Mouse (Mus musculus): Measurements from ENCODE around the gene Polr3k. TPM values are rescaled to one million over a fixed set of nuclear protein-coding genes. Genes with fewer than 3 reads are reported as not detected.
A peak's percentile ranks its signal among the peaks of the same experiment; 100 is the strongest.

Gene Polr3k
- polyA plus RNA-seq (2014; fragmentation: Nextera tagmentation; extraction: Ambion mirVana) = 100 and 101 TPM in 2 replicates

DNA sequence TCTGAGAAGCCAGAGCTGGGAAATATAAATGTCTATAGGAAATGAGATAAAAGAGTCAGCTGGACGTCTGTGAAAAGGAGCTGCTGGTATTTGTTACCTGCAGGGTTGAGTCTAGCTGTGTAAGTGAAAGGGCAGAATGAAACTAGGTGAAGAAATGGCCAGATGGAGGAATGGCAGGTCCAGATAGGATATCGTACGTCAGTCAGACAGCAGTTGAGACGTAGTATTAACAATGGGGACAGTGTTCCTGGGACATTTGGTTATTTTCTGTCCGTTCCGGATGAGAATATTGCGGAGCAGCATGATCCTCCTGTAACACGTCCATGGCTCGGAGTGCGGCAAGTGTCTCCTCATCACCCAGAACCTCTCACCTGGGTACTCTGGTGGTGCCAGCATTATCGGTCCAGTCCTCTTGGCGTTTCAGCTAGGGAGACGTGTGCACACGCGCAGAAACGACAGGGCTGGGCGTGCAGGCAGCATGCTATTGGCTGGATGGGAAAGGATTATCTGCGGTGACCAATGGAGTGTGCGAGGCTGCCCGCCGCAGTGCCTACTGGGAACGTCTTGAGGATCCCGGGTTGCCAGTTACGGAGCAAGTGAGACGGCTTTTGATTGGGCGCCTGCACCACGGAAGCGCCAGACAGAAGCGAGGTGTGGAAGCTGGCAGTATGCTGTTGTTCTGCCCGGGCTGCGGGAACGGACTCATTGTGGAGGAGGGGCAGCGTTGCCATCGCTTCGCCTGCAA lies at the start of gene Polr3k:
Polr3k (plus strand) TSS at position 547 of the 745 bp plus-strand sequence.
- peak within 1 kb of the TSS; percentile 83 for H3K9ac ChIP-seq (replicated peaks; ENCODE audit: low read length)
- ATAC-seq (replicated peaks; ENCODE audit: insufficient number of reproducible peaks, low FRiP score, low TSS enrichment, low read depth) = peak; percentile 100
- no peaks in the 10 kb centered on the region for H3K27me3 ChIP-seq (ENCODE audit: control insufficient read depth, insufficient read depth, low read length)
- H3K36me3 ChIP-seq (replicated peaks; ENCODE audit: control insufficient read depth, insufficient read depth, low read depth, low read length) = no peaks in the 10 kb centered on the region
- no peak within 1 kb of the TSS; the same call in 1 of the 2 replicates for H3K27ac ChIP-seq (replicated peaks; ENCODE audit: low read depth, low read length)
- no peaks in the 10 kb centered on the region for H3K9me3 ChIP-seq (replicated peaks; ENCODE audit: control insufficient read depth, low read length)
- peak; percentile 95 for DNase-seq (ENCODE audit: low spot score)
- 0 out of 2 replicates have a peak, but pooled peaks cover 2% of the 10 kb centered on the region for H3K4me1 ChIP-seq (ENCODE audit: control insufficient read depth, insufficient read depth, low read length)
- WGBS = under 1% methylated on average over 35 of the region's 35 CpGs
- H3K4me3 ChIP-seq (ENCODE audit: low read depth, low read length) = peak within 1 kb of the TSS; percentile 71
- peak within 1 kb of the TSS; percentile 68 for H3K4me2 ChIP-seq (ENCODE audit: low read depth, low read length)

DNA sequence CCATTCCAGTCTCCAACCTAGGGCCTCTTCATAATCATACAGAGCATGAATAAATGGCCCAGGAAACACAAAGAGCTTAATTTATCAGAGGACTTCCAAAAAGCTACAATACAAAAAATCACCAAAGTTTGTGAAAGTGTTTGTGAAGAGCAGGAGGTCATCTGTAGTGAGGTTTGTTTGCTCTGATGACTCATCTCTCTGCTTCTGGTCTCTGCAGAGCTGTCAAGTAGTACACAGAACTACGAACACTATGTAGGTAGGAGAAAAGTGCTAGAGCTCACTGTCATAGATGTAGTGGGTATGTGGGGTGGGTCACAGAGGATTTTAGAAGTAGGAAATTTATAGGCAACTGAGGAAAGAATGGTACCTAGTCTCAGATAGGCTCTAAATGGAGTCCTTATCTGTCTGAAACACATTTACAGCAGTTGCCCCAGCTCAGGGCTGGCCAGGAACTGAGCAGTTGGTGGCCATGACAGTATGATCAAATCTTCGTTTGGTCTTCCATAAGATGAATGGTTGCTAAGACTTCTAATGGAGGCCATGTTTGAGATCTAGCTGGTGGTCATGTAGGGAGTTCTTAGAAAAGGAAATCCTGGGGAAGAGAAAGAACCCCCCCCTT lies 35.0 kb upstream of the Polr3k start:
- WGBS = 73% methylated on average over 2 of the region's 2 CpGs
- Histone ChIP-seq H3K4me1 (ENCODE audit: control insufficient read depth, insufficient read depth, low read length) (no peaks in the 10 kb centered on the region), H3K4me2 (ENCODE audit: low read depth, low read length) (no peak overlapping the region), H3K27me3 (ENCODE audit: control insufficient read depth, insufficient read depth, low read length) (no peaks in the 10 kb centered on the region), H3K36me3 (replicated peaks; ENCODE audit: control insufficient read depth, insufficient read depth, low read depth, low read length) (no peaks in the 10 kb centered on the region), H3K9ac (replicated peaks; ENCODE audit: low read length) (no peak overlapping the region), H3K9me3 (replicated peaks; ENCODE audit: control insufficient read depth, low read length) (no peaks in the 10 kb centered on the region), H3K4me3 (ENCODE audit: low read depth, low read length) (no peak overlapping the region), H3K27ac (replicated peaks; ENCODE audit: low read depth, low read length) (no peak overlapping the region)
- ATAC-seq (replicated peaks; ENCODE audit: insufficient number of reproducible peaks, low FRiP score, low TSS enrichment, low read depth) (no peak), DNase-seq (ENCODE audit: low spot score) (no peak)

DNA sequence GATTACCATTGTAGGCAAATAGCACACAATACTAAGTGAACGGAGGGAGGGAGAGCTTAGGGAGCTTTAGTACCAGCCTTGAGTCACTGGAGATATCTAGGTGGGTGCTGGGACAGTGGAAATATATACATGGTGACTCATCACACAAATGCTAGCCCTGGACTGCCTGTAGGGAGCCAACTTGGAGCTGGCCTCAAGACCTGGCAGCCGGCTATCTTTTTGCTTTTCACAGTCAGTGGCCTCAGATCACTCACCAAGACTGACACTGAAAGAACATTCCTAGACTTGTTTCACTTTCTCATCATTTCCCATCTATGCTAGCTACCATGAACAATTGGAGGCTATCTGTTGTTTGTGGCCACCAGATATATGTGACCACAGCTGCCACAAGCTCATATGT lies 31.4 kb upstream of the Polr3k start:
- H3K9ac ChIP-seq (replicated peaks; ENCODE audit: low read length) = no peak overlapping the region
- H3K4me1 ChIP-seq (ENCODE audit: control insufficient read depth, insufficient read depth, low read length) = no peaks in the 10 kb centered on the region
- H3K4me3 ChIP-seq (ENCODE audit: low read depth, low read length) = no peak overlapping the region
- H3K4me2 ChIP-seq (ENCODE audit: low read depth, low read length) = no peak overlapping the region
- no peak for DNase-seq (ENCODE audit: low spot score)
- no peaks in the 10 kb centered on the region for H3K9me3 ChIP-seq (replicated peaks; ENCODE audit: control insufficient read depth, low read length)
- no peak overlapping the region for H3K27ac ChIP-seq (replicated peaks; ENCODE audit: low read depth, low read length)
- no peak for ATAC-seq (replicated peaks; ENCODE audit: insufficient number of reproducible peaks, low FRiP score, low TSS enrichment, low read depth)
- WGBS = 78% methylated on average over 2 of the region's 2 CpGs
- no peaks in the 10 kb centered on the region for H3K27me3 ChIP-seq (ENCODE audit: control insufficient read depth, insufficient read depth, low read length)
- H3K36me3 ChIP-seq (replicated peaks; ENCODE audit: control insufficient read depth, insufficient read depth, low read depth, low read length) = no peaks in the 10 kb centered on the region

DNA sequence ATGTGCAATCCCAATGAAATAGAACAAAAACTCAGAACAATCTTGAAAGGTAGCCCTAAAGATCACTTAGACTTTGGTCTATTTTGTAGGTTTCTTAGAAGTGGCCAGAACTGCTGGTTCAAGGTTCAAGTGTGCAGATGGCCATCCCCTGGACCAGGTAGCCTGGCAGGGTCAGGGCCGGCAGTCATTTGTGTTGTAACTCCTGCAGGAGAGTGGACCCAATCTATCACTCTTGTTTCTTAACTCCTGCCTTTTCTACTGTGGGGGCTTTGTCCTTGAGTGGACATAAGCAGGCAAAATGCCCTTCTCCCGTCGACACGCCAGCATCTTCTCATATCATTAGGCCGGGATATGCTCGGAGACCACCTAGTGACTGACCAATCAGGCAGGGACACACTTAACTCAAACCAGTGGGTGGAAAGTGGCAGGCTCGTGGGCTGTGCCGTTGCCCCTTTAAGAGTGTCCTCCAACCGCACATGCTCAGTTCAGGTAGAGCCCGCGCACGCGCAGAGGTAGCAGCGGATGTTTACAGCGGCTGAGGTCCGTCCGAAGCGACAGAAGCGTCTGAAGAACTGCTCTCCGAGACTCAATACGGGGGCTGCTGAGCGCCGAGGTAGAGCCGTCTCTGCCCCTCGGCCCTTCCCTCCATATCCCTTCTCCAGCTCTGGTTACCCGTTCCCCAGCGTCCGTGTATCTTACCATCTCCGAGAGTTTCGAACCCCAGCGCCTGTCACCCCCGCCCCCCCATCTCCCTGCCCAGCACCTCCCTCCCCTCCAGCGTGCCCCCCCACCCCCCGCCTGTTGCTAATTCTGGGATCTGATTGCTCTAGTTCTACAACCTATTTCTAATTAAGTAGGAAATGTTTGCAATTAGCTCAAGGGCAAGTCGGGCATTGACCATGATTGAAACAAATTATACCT lies 26.5 kb upstream of the Polr3k start, which contains the start of gene Pcmtd2:
Pcmtd2 (plus strand) TSS at position 483 of the 921 bp plus-strand sequence.
- under 1% methylated on average over 34 of the region's 35 CpGs for WGBS

DNA sequence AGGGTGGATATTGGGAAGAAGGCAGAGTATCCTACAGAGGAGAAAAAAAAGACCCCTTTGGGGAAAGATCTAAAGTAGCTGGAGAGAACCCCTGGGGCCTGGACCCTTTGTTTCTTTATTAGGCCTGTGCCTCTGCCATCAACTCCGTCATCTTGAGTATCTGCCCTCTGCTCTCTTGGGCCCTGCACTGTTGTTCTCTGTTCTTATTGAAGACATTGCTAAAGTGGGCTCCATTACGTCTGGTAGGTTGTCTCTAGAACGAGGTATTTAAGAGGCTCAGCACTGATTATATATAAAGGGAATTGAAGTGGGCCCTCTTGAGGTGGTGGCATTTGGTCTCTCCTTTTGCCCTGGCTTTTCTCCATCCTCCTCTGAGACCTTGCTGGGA lies 25.9 kb upstream of the Polr3k start:
- no peak overlapping the region for H3K27ac ChIP-seq (replicated peaks; ENCODE audit: low read depth, low read length)
- ATAC-seq (replicated peaks; ENCODE audit: insufficient number of reproducible peaks, low FRiP score, low TSS enrichment, low read depth) = peak; percentile 35; the same call in 1 of the 2 replicates

More for the DNA sequence above, 26.5 kb upstream of the Polr3k start, which contains the start of gene Pcmtd2:
- Histone ChIP-seq H3K27ac (replicated peaks; ENCODE audit: low read depth, low read length) (peak within 1 kb of the TSS; percentile 79), H3K4me1 (ENCODE audit: control insufficient read depth, insufficient read depth, low read length) (no peaks in the 10 kb centered on the region), H3K4me2 (ENCODE audit: low read depth, low read length) (peak within 1 kb of the TSS; percentile 54), H3K27me3 (ENCODE audit: control insufficient read depth, insufficient read depth, low read length) (no peaks in the 10 kb centered on the region), H3K9me3 (replicated peaks; ENCODE audit: control insufficient read depth, low read length) (no peaks in the 10 kb centered on the region), H3K4me3 (ENCODE audit: low read depth, low read length) (peak within 1 kb of the TSS; percentile 63), H3K9ac (replicated peaks; ENCODE audit: low read length) (peak within 1 kb of the TSS; percentile 67), H3K36me3 (replicated peaks; ENCODE audit: control insufficient read depth, insufficient read depth, low read depth, low read length) (no peaks in the 10 kb centered on the region)
- peak; percentile 96 for DNase-seq (ENCODE audit: low spot score)
- peak; percentile 98 for ATAC-seq (replicated peaks; ENCODE audit: insufficient number of reproducible peaks, low FRiP score, low TSS enrichment, low read depth)

DNA sequence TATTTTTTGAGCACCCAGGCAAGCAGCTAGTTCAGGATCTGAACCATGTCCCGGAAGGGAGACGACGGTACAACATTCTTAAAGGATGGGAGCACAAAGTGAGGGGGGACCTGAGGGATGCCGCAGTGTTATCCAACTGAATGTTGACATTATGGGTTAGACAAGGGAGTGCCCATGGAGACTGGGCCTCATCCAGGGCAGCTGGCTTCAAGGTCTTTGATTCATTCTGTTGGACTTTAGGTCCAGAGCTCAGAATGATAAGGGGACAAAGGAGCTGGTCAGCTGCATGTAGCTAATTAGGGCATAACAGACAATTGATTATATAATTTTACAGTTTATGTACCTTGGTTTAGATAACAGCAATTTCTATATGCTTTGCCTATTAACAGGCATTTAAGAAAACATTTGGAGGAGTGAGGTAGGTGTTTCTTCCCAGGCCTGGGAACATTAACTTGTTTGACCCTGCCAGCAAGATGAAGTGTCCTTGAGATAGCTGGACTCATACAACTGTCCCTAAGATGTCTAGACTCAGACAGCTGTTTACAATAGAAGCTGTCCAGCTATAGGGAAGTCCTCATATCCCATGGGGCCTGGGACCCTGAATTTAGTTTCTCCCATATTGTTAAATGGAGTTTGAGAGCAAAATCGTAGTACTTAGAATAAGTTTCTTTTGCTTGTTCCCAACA lies 18.3 kb upstream of the Polr3k start:
- no peak overlapping the region for H3K9ac ChIP-seq (replicated peaks; ENCODE audit: low read length)
- no peak overlapping the region for H3K27ac ChIP-seq (replicated peaks; ENCODE audit: low read depth, low read length)
- no peaks in the 10 kb centered on the region for H3K9me3 ChIP-seq (replicated peaks; ENCODE audit: control insufficient read depth, low read length)
- no peaks in the 10 kb centered on the region for H3K27me3 ChIP-seq (ENCODE audit: control insufficient read depth, insufficient read depth, low read length)
- H3K4me3 ChIP-seq (ENCODE audit: low read depth, low read length) = no peak overlapping the region
- 84% methylated on average over 5 of the region's 5 CpGs for WGBS
- H3K4me1 ChIP-seq (ENCODE audit: control insufficient read depth, insufficient read depth, low read length) = no peaks in the 10 kb centered on the region
- no peak for DNase-seq (ENCODE audit: low spot score)
- H3K4me2 ChIP-seq (ENCODE audit: low read depth, low read length) = no peak overlapping the region
- H3K36me3 ChIP-seq (replicated peaks; ENCODE audit: control insufficient read depth, insufficient read depth, low read depth, low read length) = no peaks in the 10 kb centered on the region
- ATAC-seq (replicated peaks; ENCODE audit: insufficient number of reproducible peaks, low FRiP score, low TSS enrichment, low read depth) = no peak

More for the DNA sequence above, 25.9 kb upstream of the Polr3k start:
- Histone ChIP-seq H3K4me2 (ENCODE audit: low read depth, low read length) (peak overlapping the region; percentile 54), H3K4me3 (ENCODE audit: low read depth, low read length) (peak overlapping the region; percentile 63), H3K4me1 (ENCODE audit: control insufficient read depth, insufficient read depth, low read length) (no peaks in the 10 kb centered on the region), H3K36me3 (replicated peaks; ENCODE audit: control insufficient read depth, insufficient read depth, low read depth, low read length) (no peaks in the 10 kb centered on the region), H3K9me3 (replicated peaks; ENCODE audit: control insufficient read depth, low read length) (no peaks in the 10 kb centered on the region), H3K9ac (replicated peaks; ENCODE audit: low read length) (peak overlapping the region; percentile 67), H3K27me3 (ENCODE audit: control insufficient read depth, insufficient read depth, low read length) (no peaks in the 10 kb centered on the region)
- WGBS = 0% methylated on average over 3 of the region's 3 CpGs
- DNase-seq (ENCODE audit: low spot score) = peak; percentile 8

DNA sequence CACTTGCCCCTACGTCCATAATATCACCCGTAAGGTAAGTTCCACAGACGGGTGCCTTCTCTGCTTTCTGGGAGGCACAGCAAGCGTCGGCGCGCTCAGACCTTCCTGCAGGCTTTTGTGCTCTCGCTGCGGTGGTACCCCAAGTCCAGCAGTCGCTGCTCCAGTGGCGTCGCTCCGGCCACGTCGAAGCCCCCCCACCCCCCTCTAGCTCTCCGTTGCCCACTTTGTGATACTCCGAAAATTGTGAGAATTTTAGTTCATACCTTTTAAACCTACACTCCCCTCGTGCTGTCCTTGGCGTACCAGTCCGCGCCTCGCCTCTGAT lies 361 bp downstream of the Polr3k start:
- peak overlapping the region; percentile 64 for H3K4me2 ChIP-seq (ENCODE audit: low read depth, low read length)
- 0% methylated on average over 22 of the region's 22 CpGs for WGBS
- no peaks in the 10 kb centered on the region for H3K27me3 ChIP-seq (ENCODE audit: control insufficient read depth, insufficient read depth, low read length)
- no peaks in the 10 kb centered on the region for H3K9me3 ChIP-seq (replicated peaks; ENCODE audit: control insufficient read depth, low read length)
- 0 out of 2 replicates have a peak, but pooled peaks cover 2% of the 10 kb centered on the region for H3K4me1 ChIP-seq (ENCODE audit: control insufficient read depth, insufficient read depth, low read length)
- ATAC-seq (replicated peaks; ENCODE audit: insufficient number of reproducible peaks, low FRiP score, low TSS enrichment, low read depth) (peak; percentile 25; the same call in 1 of the 2 replicates), DNase-seq (ENCODE audit: low spot score) (no peak)
- H3K27ac ChIP-seq (replicated peaks; ENCODE audit: low read depth, low read length) = no peak overlapping the region
- H3K4me3 ChIP-seq (ENCODE audit: low read depth, low read length) = peak overlapping the region; percentile 71
- H3K36me3 ChIP-seq (replicated peaks; ENCODE audit: control insufficient read depth, insufficient read depth, low read depth, low read length) = no peaks in the 10 kb centered on the region
- peak overlapping the region; percentile 83 for H3K9ac ChIP-seq (replicated peaks; ENCODE audit: low read length)

All from embryonic facial prominence, embryonic 11.5 days (tissue).